Mouse (Mus musculus): ENCODE results near the gene Il5. TPM values are rescaled to one million over a fixed set of nuclear protein-coding genes. Genes with fewer than 3 reads are reported as not detected.

Il5 gene
- polyA plus RNA-seq, 1 experiment from 2014 or later, result not detected

DNA sequence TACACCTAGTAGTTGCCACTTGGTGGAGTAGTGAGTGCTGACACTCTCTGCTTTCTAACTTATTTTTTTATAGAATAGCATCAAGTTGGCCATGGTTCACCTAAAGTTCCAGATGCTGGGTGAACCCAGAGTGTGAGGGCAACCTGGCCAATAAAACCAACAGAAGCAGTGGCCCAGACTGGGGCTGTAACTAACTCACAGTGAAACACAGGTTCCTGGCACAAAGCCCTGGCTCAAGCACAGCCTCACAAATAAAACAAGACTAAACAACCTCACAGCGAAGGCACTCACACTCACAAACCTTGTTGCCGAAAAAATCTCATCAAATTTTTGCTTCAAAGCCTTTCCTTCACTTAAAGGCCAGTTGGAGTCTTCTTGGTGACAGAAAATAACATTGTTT lies 22.1 kb upstream of the Il5 start:
- H3K27ac ChIP-seq (ENCODE audit: low read depth), result no peak overlapping the region
- H3K4me2 ChIP-seq, result no peak overlapping the region
- H3K27me3 ChIP-seq (ENCODE audit: insufficient read depth, low read length), result no peaks in the 10 kb centered on the region
- no peak overlapping the region for H3K4me3 ChIP-seq (ENCODE audit: low read depth, low read length)
- 87% methylated on average over 2 of the region's 2 CpGs for whole genome bisulfite sequencing
- TF ChIP-seq CTCF (IDR thresholded peaks at IDR 0.05; ENCODE audit: low read depth), result no peak
- peaks cover 43% of the 10 kb centered on the region for H3K36me3 ChIP-seq (ENCODE audit: insufficient read depth)
- H3K9ac ChIP-seq, result no peak overlapping the region
- no peaks in the 10 kb centered on the region for H3K4me1 ChIP-seq (ENCODE audit: insufficient read depth)
- DNase-seq (no peak), ATAC-seq (ENCODE audit: insufficient read depth) (no peak)
- no peaks in the 10 kb centered on the region for H3K9me3 ChIP-seq (ENCODE audit: low read depth, low read length)

DNA sequence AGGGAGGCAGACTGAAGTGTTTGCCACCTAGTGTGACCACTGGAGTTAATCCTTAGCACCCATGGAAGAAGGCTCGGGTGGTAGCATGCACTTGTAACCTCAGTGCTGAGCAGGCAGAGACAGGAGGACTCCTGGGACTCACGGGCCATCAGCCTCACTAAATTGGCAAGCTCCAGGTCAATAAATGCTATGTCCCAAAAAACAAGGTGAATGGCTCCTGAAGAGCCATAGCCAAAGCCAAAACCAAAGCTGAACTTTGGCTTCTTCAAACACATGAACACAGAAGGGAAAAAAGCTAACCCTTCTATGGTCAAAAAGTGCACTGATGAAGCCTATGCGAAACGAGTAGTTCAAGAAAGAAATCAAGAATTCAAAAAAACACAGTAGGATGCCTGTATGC lies 21.2 kb upstream of the Il5 start:
- Histone ChIP-seq H3K27me3 (ENCODE audit: insufficient read depth, low read length) (no peaks in the 10 kb centered on the region), H3K4me2 (no peak overlapping the region), H3K9me3 (ENCODE audit: low read depth, low read length) (no peaks in the 10 kb centered on the region), H3K9ac (no peak overlapping the region), H3K36me3 (ENCODE audit: insufficient read depth) (peaks cover 43% of the 10 kb centered on the region), H3K27ac (ENCODE audit: low read depth) (no peak overlapping the region), H3K4me1 (ENCODE audit: insufficient read depth) (no peaks in the 10 kb centered on the region), H3K4me3 (ENCODE audit: low read depth, low read length) (no peak overlapping the region)
- no peak for TF ChIP-seq CTCF (IDR thresholded peaks at IDR 0.05; ENCODE audit: low read depth)
- WGBS, result 89% methylated on average over 4 of the region's 4 CpGs
- ATAC-seq (ENCODE audit: insufficient read depth), result no peak
- DNase-seq, result no peak

DNA sequence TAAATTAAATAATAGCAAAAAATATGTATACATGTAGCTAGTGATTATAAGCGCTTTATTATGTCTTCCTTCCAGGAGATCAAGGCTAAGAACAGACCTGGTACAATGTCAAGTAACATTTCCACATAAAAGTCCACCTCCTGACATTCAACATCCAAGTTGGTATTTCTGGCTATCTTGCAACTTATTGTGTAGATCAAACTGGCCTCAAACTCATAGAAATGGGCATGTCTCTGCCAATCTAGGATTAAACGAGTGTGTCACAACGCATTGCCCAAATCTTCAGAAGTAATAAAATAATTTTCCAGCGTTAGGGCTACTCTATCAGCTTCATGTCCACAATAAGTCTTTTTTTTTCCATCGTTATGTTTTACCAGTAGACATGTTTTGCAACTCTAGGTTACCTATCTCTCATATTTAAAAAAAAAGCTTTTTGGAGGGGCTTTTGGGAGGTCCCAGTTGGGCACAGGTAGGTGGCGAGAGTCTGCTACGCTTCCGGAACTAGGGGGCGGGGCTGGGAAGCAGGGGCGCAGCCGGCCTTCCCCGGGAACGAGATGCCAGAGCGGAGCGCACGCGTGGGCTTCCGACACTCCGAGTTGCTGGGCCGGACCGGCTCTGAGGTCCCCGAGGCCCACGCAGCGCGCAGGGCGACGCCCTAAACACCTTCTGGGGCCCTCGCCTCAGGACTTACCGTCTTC lies 14.2 kb upstream of the Il5 start:
- ATAC-seq (ENCODE audit: insufficient read depth) (peak; percentile 71), DNase-seq (peak; percentile 63)
- Histone ChIP-seq H3K36me3 (ENCODE audit: insufficient read depth) (peaks cover 16% of the 10 kb centered on the region), H3K4me3 (ENCODE audit: low read depth, low read length) (peak overlapping the region; percentile 77), H3K4me2 (peak overlapping the region; percentile 89), H3K9me3 (ENCODE audit: low read depth, low read length) (no peaks in the 10 kb centered on the region), H3K4me1 (ENCODE audit: insufficient read depth) (no peaks in the 10 kb centered on the region; the same call in 1 of the 2 replicates), H3K27me3 (ENCODE audit: insufficient read depth, low read length) (no peaks in the 10 kb centered on the region), H3K27ac (ENCODE audit: low read depth) (peak overlapping the region; percentile 94), H3K9ac (peak overlapping the region; percentile 85)
- TF ChIP-seq CTCF (IDR thresholded peaks at IDR 0.05; ENCODE audit: low read depth), result no peak
- 6% methylated on average over 29 of the region's 29 CpGs for WGBS

DNA sequence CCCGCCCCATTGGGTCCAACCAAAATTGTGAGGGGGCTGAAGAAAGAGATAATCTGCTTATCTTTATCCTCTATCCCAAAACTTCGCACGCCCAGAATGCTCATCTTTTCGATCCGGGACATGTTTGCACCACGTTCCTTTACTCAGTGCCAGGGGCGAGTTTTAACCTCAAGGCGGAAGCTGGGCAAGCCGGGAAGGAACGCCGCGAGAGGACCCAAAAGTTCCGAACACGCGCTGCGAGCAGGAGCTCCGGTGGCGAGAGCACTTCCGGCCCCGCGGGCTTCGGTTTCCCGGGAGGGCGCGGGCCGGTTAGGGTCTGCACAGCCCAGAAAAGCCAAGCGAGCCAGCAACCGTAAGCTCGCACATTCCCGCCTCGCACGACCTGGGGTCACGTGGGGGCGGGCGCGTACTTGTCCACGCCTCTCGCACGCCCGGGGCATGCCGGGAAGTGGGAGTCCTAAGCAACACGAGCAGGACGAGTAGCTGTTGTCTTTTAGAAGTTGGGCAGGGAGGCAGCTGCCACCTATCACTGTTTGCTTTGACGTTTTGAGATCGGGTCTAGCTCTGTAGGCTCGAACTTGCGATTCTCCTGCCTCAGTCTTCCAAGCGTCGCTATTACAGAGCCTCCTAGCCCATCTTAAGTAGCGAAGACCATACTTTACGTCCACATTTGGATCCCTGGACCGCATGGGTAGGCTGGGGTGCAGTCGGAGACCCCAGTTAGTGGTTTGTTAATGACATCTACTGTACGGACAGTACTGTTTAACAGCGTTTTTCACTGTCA lies 13.5 kb upstream of the Il5 start, which contains the start of gene Rad50:
Gene Rad50, minus strand, starts transcription at position 386 of the 784 bp plus-strand sequence.
- WGBS, result 4% methylated on average over 55 of the region's 55 CpGs
- no peaks in the 10 kb centered on the region; the same call in 1 of the 2 replicates for H3K4me1 ChIP-seq (ENCODE audit: insufficient read depth)
- TF ChIP-seq CTCF (IDR thresholded peaks at IDR 0.05; ENCODE audit: low read depth), result no peak; the same call in 1 of the 2 replicates
- peak within 1 kb of the TSS; percentile 77 for H3K4me3 ChIP-seq (ENCODE audit: low read depth, low read length)
- peak within 1 kb of the TSS; percentile 94 for H3K27ac ChIP-seq (ENCODE audit: low read depth)
- DNase-seq, result peak; percentile 95
- H3K9ac ChIP-seq, result peak within 1 kb of the TSS; percentile 85
- H3K36me3 ChIP-seq (ENCODE audit: insufficient read depth), result peaks cover 9% of the 10 kb centered on the region; the same call in 1 of the 2 replicates
- peak; percentile 97 for ATAC-seq (ENCODE audit: insufficient read depth)
- peak within 1 kb of the TSS; percentile 89 for H3K4me2 ChIP-seq
- no peaks in the 10 kb centered on the region for H3K27me3 ChIP-seq (ENCODE audit: insufficient read depth, low read length)
- H3K9me3 ChIP-seq (ENCODE audit: low read depth, low read length), result no peaks in the 10 kb centered on the region

DNA sequence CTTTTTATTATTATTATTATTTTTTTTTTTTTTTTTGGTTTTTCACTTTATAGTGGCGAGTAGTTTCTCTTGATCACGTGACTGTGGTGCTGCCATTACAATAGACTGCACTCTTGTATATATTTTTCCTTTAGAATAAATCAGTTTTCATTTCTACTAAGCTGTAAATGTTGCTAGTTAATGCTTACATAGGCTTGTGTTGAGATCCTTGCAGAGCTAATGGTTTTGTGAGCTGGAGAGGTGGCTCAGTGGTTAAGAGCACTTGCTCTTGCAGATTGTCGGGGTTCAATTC lies 12.9 kb upstream of the Il5 start:
- DNase-seq (no peak), ATAC-seq (ENCODE audit: insufficient read depth) (no peak)
- Histone ChIP-seq H3K9me3 (ENCODE audit: low read depth, low read length) (no peaks in the 10 kb centered on the region), H3K9ac (peak overlapping the region; percentile 85; the same call in 1 of the 2 replicates), H3K4me1 (ENCODE audit: insufficient read depth) (no peaks in the 10 kb centered on the region; the same call in 1 of the 2 replicates), H3K4me3 (ENCODE audit: low read depth, low read length) (peak overlapping the region; percentile 77), H3K27me3 (ENCODE audit: insufficient read depth, low read length) (no peaks in the 10 kb centered on the region), H3K36me3 (ENCODE audit: insufficient read depth) (peaks cover 8% of the 10 kb centered on the region; the same call in 1 of the 2 replicates), H3K27ac (ENCODE audit: low read depth) (peak overlapping the region; percentile 94), H3K4me2 (peak overlapping the region; percentile 89)
- WGBS, result 71% methylated on average over 3 of the region's 3 CpGs
- no peak for TF ChIP-seq CTCF (IDR thresholded peaks at IDR 0.05; ENCODE audit: low read depth)

DNA sequence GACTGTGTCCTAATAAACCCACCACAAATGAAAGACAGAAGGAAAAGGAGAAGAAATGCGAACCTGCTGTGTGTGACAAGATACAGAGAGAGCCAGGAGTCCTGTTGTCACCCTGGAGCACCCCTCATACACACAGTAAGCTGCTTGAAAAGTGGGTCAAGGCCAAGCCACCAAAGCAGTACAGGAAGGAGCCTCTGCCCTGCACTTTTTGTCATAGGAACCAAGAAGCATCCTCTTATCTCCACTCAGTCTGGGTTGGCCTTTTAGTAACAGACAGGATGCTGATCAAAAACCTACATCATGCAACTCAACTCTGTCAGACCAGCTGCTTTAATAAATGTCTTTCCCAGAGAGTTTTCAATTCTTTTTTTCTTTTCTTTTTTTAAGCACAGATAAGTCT lies 893 bp upstream of the Il5 start:
- ATAC-seq (ENCODE audit: insufficient read depth) (no peak), DNase-seq (no peak)
- no peak for TF ChIP-seq CTCF (IDR thresholded peaks at IDR 0.05; ENCODE audit: low read depth)
- Histone ChIP-seq H3K4me1 (ENCODE audit: insufficient read depth) (no peaks in the 10 kb centered on the region), H3K9ac (no peak overlapping the region), H3K4me3 (ENCODE audit: low read depth, low read length) (no peak overlapping the region), H3K27me3 (ENCODE audit: insufficient read depth, low read length) (no peaks in the 10 kb centered on the region), H3K36me3 (ENCODE audit: insufficient read depth) (no peaks in the 10 kb centered on the region), H3K4me2 (no peak overlapping the region), H3K9me3 (ENCODE audit: low read depth, low read length) (no peaks in the 10 kb centered on the region), H3K27ac (ENCODE audit: low read depth) (no peak overlapping the region)
- 69% methylated on average over 1 of the region's 1 CpGs for WGBS

DNA sequence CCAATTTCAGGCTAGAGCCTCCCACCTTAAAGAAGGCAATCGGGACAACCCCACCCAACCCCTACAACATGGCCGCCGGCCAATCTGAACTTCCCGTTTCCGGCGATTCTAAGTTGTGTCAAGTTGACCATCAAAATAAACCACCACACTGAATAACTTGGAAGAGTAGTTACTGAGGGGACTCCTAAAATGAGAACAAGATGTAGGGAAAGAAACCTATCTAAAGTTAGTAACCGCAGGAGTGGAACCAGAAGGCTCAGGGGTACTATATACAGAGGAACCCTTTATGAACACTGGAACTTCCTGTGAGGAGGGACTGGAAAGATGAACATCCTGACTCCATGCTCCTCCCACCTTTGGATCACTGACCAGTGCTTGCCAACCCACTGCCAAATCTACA lies 10.9 kb downstream of the Il5 start:
- no peak for TF ChIP-seq CTCF (IDR thresholded peaks at IDR 0.05; ENCODE audit: low read depth)
- ATAC-seq (ENCODE audit: insufficient read depth), result no peak
- no peaks in the 10 kb centered on the region for H3K27me3 ChIP-seq (ENCODE audit: insufficient read depth, low read length)
- no peaks in the 10 kb centered on the region for H3K36me3 ChIP-seq (ENCODE audit: insufficient read depth)
- H3K9me3 ChIP-seq (ENCODE audit: low read depth, low read length), result no peaks in the 10 kb centered on the region
- H3K27ac ChIP-seq (ENCODE audit: low read depth), result no peak overlapping the region
- no peak overlapping the region for H3K4me3 ChIP-seq (ENCODE audit: low read depth, low read length)
- H3K4me2 ChIP-seq, result no peak overlapping the region
- WGBS, result 95% methylated on average over 7 of the region's 7 CpGs
- H3K9ac ChIP-seq, result no peak overlapping the region
- no peak for DNase-seq
- no peaks in the 10 kb centered on the region for H3K4me1 ChIP-seq (ENCODE audit: insufficient read depth)

All from lung, embryonic 14.5 days (tissue).